Mouse (Mus musculus): ENCODE data around the gene Dock11. TPM values are rescaled to one million over a fixed set of nuclear protein-coding genes. Genes with fewer than 3 reads are reported as not detected.

The Dock11 gene
- polyA plus RNA-seq, 1 experiment from 2014 or later, result 6.1 TPM

- WGBS, result 79% methylated on average over 4 of the region's 4 CpGs
- H3K4me3 ChIP-seq (ENCODE audit: low read length), result no peak overlapping the region
- no peak overlapping the region for H3K9ac ChIP-seq (ENCODE audit: low read depth, low read length)
- H3K36me3 ChIP-seq (ENCODE audit: control insufficient read depth, insufficient read depth, low read length), result no peaks in the 10 kb centered on the region
- no peaks in the 10 kb centered on the region for H3K27me3 ChIP-seq (replicated peaks; ENCODE audit: control insufficient read depth, insufficient read depth, low read length)
- ATAC-seq, result no peak
- no peak overlapping the region for H3K4me2 ChIP-seq (ENCODE audit: low read depth, low read length)
- no peak overlapping the region for H3K27ac ChIP-seq (ENCODE audit: low read length)
- no peaks in the 10 kb centered on the region for H3K4me1 ChIP-seq (ENCODE audit: control insufficient read depth, insufficient read depth, low read length)
- H3K9me3 ChIP-seq (ENCODE audit: control insufficient read depth, low read length), result no peaks in the 10 kb centered on the region
Measured at GRCm38 (mm10) chrX:35906696-35907330, 18.2 kb downstream of the Dock11 start.

- no peaks in the 10 kb centered on the region for H3K27me3 ChIP-seq (replicated peaks; ENCODE audit: control insufficient read depth, insufficient read depth, low read length)
- no peaks in the 10 kb centered on the region for H3K4me1 ChIP-seq (ENCODE audit: control insufficient read depth, insufficient read depth, low read length)
- H3K27ac ChIP-seq (ENCODE audit: low read length), result no peak overlapping the region
- no peak overlapping the region for H3K4me2 ChIP-seq (ENCODE audit: low read depth, low read length)
- no peaks in the 10 kb centered on the region for H3K36me3 ChIP-seq (ENCODE audit: control insufficient read depth, insufficient read depth, low read length)
- H3K9ac ChIP-seq (ENCODE audit: low read depth, low read length), result no peak overlapping the region
- ATAC-seq, result no peak
- H3K4me3 ChIP-seq (ENCODE audit: low read length), result no peak overlapping the region
- H3K9me3 ChIP-seq (ENCODE audit: control insufficient read depth, low read length), result no peaks in the 10 kb centered on the region
- 74% methylated on average over 2 of the region's 2 CpGs for WGBS
Measured at GRCm38 (mm10) chrX:35919558-35919957, 30.9 kb downstream of the Dock11 start.

- no peaks in the 10 kb centered on the region for H3K4me1 ChIP-seq (ENCODE audit: control insufficient read depth, insufficient read depth, low read length)
- H3K27me3 ChIP-seq (replicated peaks; ENCODE audit: control insufficient read depth, insufficient read depth, low read length), result no peaks in the 10 kb centered on the region
- H3K36me3 ChIP-seq (ENCODE audit: control insufficient read depth, insufficient read depth, low read length), result no peaks in the 10 kb centered on the region
- H3K4me3 ChIP-seq (ENCODE audit: low read length), result no peak overlapping the region
- no peaks in the 10 kb centered on the region for H3K9me3 ChIP-seq (ENCODE audit: control insufficient read depth, low read length)
- no peak overlapping the region for H3K4me2 ChIP-seq (ENCODE audit: low read depth, low read length)
- H3K9ac ChIP-seq (ENCODE audit: low read depth, low read length), result no peak overlapping the region
- no peak overlapping the region for H3K27ac ChIP-seq (ENCODE audit: low read length)
- 75% methylated on average over 3 of the region's 3 CpGs for WGBS
- ATAC-seq, result no peak
Measured at GRCm38 (mm10) chrX:35920096-35920607, 31.5 kb downstream of the Dock11 start.

- no peaks in the 10 kb centered on the region for H3K36me3 ChIP-seq (ENCODE audit: control insufficient read depth, insufficient read depth, low read length)
- ATAC-seq, result no peak
Measured at GRCm38 (mm10) chrX:35921922-35922321, 33.3 kb downstream of the Dock11 start.

GRCm38 (mm10) chrX:35924705-35925264 is 36.2 kb downstream of the Dock11 start:
- H3K4me2 ChIP-seq (ENCODE audit: low read depth, low read length), result no peak overlapping the region
- H3K27me3 ChIP-seq (replicated peaks; ENCODE audit: control insufficient read depth, insufficient read depth, low read length), result no peaks in the 10 kb centered on the region
- no peaks in the 10 kb centered on the region for H3K9me3 ChIP-seq (ENCODE audit: control insufficient read depth, low read length)
- no peaks in the 10 kb centered on the region for H3K36me3 ChIP-seq (ENCODE audit: control insufficient read depth, insufficient read depth, low read length)
- H3K9ac ChIP-seq (ENCODE audit: low read depth, low read length), result no peak overlapping the region
- no peaks in the 10 kb centered on the region for H3K4me1 ChIP-seq (ENCODE audit: control insufficient read depth, insufficient read depth, low read length)
- no peak overlapping the region for H3K4me3 ChIP-seq (ENCODE audit: low read length)
- no peak overlapping the region for H3K27ac ChIP-seq (ENCODE audit: low read length)
- 55% methylated on average over 1 of the region's 1 CpGs for WGBS
- ATAC-seq, result no peak

More at GRCm38 (mm10) chrX:35921922-35922321, 33.3 kb downstream of the Dock11 start:
- WGBS, result 75% methylated on average over 3 of the region's 3 CpGs
- Histone ChIP-seq H3K4me1 (ENCODE audit: control insufficient read depth, insufficient read depth, low read length) (no peaks in the 10 kb centered on the region), H3K9me3 (ENCODE audit: control insufficient read depth, low read length) (no peaks in the 10 kb centered on the region), H3K9ac (ENCODE audit: low read depth, low read length) (no peak overlapping the region), H3K4me2 (ENCODE audit: low read depth, low read length) (no peak overlapping the region), H3K27ac (ENCODE audit: low read length) (no peak overlapping the region), H3K4me3 (ENCODE audit: low read length) (no peak overlapping the region), H3K27me3 (replicated peaks; ENCODE audit: control insufficient read depth, insufficient read depth, low read length) (no peaks in the 10 kb centered on the region)

GRCm38 (mm10) chrX:35930094-35930933 is 41.7 kb downstream of the Dock11 start:
- ATAC-seq, result peak; percentile 74
- no peaks in the 10 kb centered on the region for H3K27me3 ChIP-seq (replicated peaks; ENCODE audit: control insufficient read depth, insufficient read depth, low read length)
- H3K4me2 ChIP-seq (ENCODE audit: low read depth, low read length), result no peak overlapping the region
- H3K4me1 ChIP-seq (ENCODE audit: control insufficient read depth, insufficient read depth, low read length), result 0 out of 2 replicates have a peak, but pooled peaks cover 3% of the 10 kb centered on the region
- no peak overlapping the region for H3K9ac ChIP-seq (ENCODE audit: low read depth, low read length)
- H3K4me3 ChIP-seq (ENCODE audit: low read length), result no peak overlapping the region
- H3K27ac ChIP-seq (ENCODE audit: low read length), result peak overlapping the region; percentile 42
- no peaks in the 10 kb centered on the region for H3K36me3 ChIP-seq (ENCODE audit: control insufficient read depth, insufficient read depth, low read length)
- no peaks in the 10 kb centered on the region for H3K9me3 ChIP-seq (ENCODE audit: control insufficient read depth, low read length)
- WGBS, result 59% methylated on average over 9 of the region's 9 CpGs

GRCm38 (mm10) chrX:35930934-35931406 is 42.3 kb downstream of the Dock11 start:
- WGBS, result 57% methylated on average over 3 of the region's 3 CpGs
- peak; percentile 95 for ATAC-seq
- Histone ChIP-seq H3K27ac (ENCODE audit: low read length) (no peak overlapping the region; the same call in 1 of the 2 replicates), H3K36me3 (ENCODE audit: control insufficient read depth, insufficient read depth, low read length) (no peaks in the 10 kb centered on the region), H3K4me1 (ENCODE audit: control insufficient read depth, insufficient read depth, low read length) (0 out of 2 replicates have a peak, but pooled peaks cover 3% of the 10 kb centered on the region), H3K9me3 (ENCODE audit: control insufficient read depth, low read length) (no peaks in the 10 kb centered on the region), H3K9ac (ENCODE audit: low read depth, low read length) (no peak overlapping the region), H3K4me2 (ENCODE audit: low read depth, low read length) (no peak overlapping the region), H3K4me3 (ENCODE audit: low read length) (no peak overlapping the region), H3K27me3 (replicated peaks; ENCODE audit: control insufficient read depth, insufficient read depth, low read length) (no peaks in the 10 kb centered on the region)

GRCm38 (mm10) chrX:35931945-35932344 is 43.3 kb downstream of the Dock11 start:
- Histone ChIP-seq H3K27me3 (replicated peaks; ENCODE audit: control insufficient read depth, insufficient read depth, low read length) (no peaks in the 10 kb centered on the region), H3K9me3 (ENCODE audit: control insufficient read depth, low read length) (no peaks in the 10 kb centered on the region), H3K4me3 (ENCODE audit: low read length) (no peak overlapping the region), H3K36me3 (ENCODE audit: control insufficient read depth, insufficient read depth, low read length) (no peaks in the 10 kb centered on the region), H3K9ac (ENCODE audit: low read depth, low read length) (no peak overlapping the region), H3K4me2 (ENCODE audit: low read depth, low read length) (no peak overlapping the region), H3K4me1 (ENCODE audit: control insufficient read depth, insufficient read depth, low read length) (0 out of 2 replicates have a peak, but pooled peaks cover 3% of the 10 kb centered on the region), H3K27ac (ENCODE audit: low read length) (no peak overlapping the region)
- 68% methylated on average over 1 of the region's 1 CpGs for WGBS
- no peak for ATAC-seq

GRCm38 (mm10) chrX:35932952-35933351 is 44.3 kb downstream of the Dock11 start:
- no peak for ATAC-seq
- H3K36me3 ChIP-seq (ENCODE audit: control insufficient read depth, insufficient read depth, low read length), result no peaks in the 10 kb centered on the region
- no peaks in the 10 kb centered on the region for H3K9me3 ChIP-seq (ENCODE audit: control insufficient read depth, low read length)
- H3K27me3 ChIP-seq (replicated peaks; ENCODE audit: control insufficient read depth, insufficient read depth, low read length), result no peaks in the 10 kb centered on the region
- H3K4me1 ChIP-seq (ENCODE audit: control insufficient read depth, insufficient read depth, low read length), result 0 out of 2 replicates have a peak, but pooled peaks cover 3% of the 10 kb centered on the region
- H3K27ac ChIP-seq (ENCODE audit: low read length), result no peak overlapping the region
- no peak overlapping the region for H3K9ac ChIP-seq (ENCODE audit: low read depth, low read length)
- H3K4me3 ChIP-seq (ENCODE audit: low read length), result no peak overlapping the region
- no peak overlapping the region for H3K4me2 ChIP-seq (ENCODE audit: low read depth, low read length)

Data from intestine, embryonic 16.5 days (tissue).